Mouse (Mus musculus): ENCODE measurements at regions not wholly inside any gene's neighbourhood (a gene's known extent, or its start where the extent isn't known, plus 50 kb on each side); places are given as distances from the start of the nearest gene placed in this dataset.

DNA sequence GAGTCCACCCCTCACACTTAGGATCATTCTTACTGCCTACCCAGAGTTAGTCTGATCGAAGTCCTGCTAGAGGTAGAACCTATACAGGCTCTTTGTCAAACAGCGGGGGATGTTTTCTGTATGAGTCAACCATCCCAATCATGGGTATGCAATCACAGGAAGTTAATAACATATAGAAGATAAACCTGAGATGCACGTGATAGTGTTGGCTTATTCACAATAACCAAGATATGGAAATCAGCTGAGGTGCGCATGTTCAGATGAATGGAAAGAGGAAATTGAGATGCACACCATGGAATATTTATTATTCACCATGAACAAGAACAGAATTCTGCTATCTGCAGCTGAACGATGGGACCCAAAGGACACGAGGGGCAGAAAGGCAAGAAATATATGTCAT is 146.7 kb upstream of the Tgfbr2 start:
- no peak for ATAC-seq (ENCODE audit: low FRiP score, low read depth)
- peaks cover 18% of the 10 kb centered on the region for H3K4me1 ChIP-seq
- no peak overlapping the region for H3K4me3 ChIP-seq
- H3K9ac ChIP-seq: no peak overlapping the region
- H3K36me3 ChIP-seq: no peaks in the 10 kb centered on the region
- no peak overlapping the region for H3K4me2 ChIP-seq (replicated peaks)
- no peak overlapping the region for H3K27ac ChIP-seq
- no peaks in the 10 kb centered on the region for H3K9me3 ChIP-seq
- WGBS: 91% methylated on average over 6 of the region's 6 CpGs
- H3K27me3 ChIP-seq: no peaks in the 10 kb centered on the region

DNA sequence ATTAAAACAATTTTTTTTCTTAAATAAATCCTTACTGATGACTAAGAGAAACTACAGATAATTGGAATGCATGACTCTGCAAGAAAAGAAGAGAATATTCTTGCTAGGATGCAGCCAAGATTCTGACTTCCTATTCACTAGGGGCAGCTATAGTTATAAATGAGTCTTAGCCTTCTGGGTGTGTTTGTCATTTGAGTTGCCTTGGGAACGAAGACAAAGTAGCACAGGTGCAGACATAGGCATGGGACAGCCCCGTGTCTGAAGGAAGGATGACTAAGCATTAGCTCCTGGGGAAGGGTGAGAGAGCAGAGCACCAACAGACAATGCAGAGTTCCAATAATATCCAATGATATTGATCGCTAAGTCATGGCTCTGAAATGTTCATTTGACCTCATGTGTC is 144.3 kb upstream of the Tgfbr2 start:
- Histone ChIP-seq H3K4me3 (no peak overlapping the region), H3K9ac (no peak overlapping the region), H3K36me3 (no peaks in the 10 kb centered on the region), H3K27ac (no peak overlapping the region), H3K9me3 (no peaks in the 10 kb centered on the region), H3K4me2 (replicated peaks) (no peak overlapping the region), H3K27me3 (no peaks in the 10 kb centered on the region), H3K4me1 (peaks cover 11% of the 10 kb centered on the region)
- WGBS: 76% methylated on average over 3 of the region's 3 CpGs
- no peak for ATAC-seq (ENCODE audit: low FRiP score, low read depth)

DNA sequence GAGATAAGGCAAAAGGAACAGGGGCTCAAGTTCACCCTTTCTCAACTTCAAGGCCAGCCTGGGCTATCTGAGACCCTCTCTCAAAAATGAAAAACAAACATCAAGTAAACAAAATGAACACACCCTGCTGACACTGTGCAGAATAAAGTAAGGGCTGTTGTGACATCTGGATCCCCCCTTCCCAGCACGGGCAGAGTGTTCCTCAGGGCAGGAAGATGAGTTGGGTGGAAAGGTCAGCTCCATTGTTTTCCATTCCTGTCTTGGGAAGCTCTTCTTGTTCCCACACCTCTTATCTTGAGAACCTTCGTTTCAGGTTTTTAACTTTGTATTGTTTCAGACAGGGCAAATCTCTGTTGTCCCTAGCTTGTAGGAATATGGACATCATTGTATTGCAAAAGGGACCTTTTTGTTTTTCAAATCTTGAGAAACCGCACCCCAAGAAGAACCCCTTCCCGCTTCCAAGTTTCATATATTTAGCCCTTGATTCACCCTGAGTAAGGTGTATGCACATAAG is 141.5 kb upstream of the Tgfbr2 start:
- H3K4me3 ChIP-seq: no peak overlapping the region
- H3K4me2 ChIP-seq (replicated peaks): no peak overlapping the region
- no peaks in the 10 kb centered on the region for H3K27me3 ChIP-seq
- H3K4me1 ChIP-seq: no peaks in the 10 kb centered on the region
- no peaks in the 10 kb centered on the region for H3K9me3 ChIP-seq
- WGBS: 86% methylated on average over 4 of the region's 4 CpGs
- H3K27ac ChIP-seq: no peak overlapping the region
- no peak for ATAC-seq (ENCODE audit: low FRiP score, low read depth)
- no peaks in the 10 kb centered on the region for H3K36me3 ChIP-seq
- H3K9ac ChIP-seq: no peak overlapping the region

DNA sequence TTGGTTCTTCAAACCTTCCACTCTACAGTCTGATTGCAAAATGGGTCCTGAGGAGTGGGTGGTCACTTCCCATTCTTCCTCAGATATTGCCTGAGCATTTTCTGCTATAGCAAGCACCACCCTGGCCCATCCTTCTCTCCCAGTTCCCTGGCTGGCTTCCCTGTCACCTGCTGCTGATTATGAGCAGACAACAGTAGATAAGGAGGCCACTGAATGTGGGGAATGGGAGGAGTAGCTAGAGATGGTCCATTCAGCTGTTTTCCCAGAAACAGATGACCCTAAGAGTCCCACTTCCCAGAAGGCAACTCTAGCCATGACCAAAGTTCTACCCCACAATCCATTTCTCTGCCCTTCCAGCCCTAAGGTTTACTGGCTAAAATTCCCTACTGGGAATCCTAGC is 139.6 kb upstream of the Tgfbr2 start:
- no peak for ATAC-seq (ENCODE audit: low FRiP score, low read depth)

GRCm38 (mm10) chr9:116313932-116314790 is 139.0 kb upstream of the Tgfbr2 start:
- H3K27me3 ChIP-seq: no peaks in the 10 kb centered on the region
- H3K9ac ChIP-seq: no peak overlapping the region
- no peak for ATAC-seq (ENCODE audit: low FRiP score, low read depth)
- no peak overlapping the region for H3K4me2 ChIP-seq (replicated peaks)
- H3K4me1 ChIP-seq: no peaks in the 10 kb centered on the region
- no peaks in the 10 kb centered on the region for H3K36me3 ChIP-seq
- H3K4me3 ChIP-seq: no peak overlapping the region
- H3K27ac ChIP-seq: no peak overlapping the region
- WGBS: 77% methylated on average over 14 of the region's 14 CpGs
- no peaks in the 10 kb centered on the region for H3K9me3 ChIP-seq

More for the DNA sequence above, 139.6 kb upstream of the Tgfbr2 start:
- Histone ChIP-seq H3K4me3 (no peak overlapping the region), H3K36me3 (no peaks in the 10 kb centered on the region), H3K27ac (no peak overlapping the region), H3K9me3 (no peaks in the 10 kb centered on the region), H3K9ac (no peak overlapping the region), H3K4me2 (replicated peaks) (no peak overlapping the region), H3K4me1 (no peaks in the 10 kb centered on the region), H3K27me3 (no peaks in the 10 kb centered on the region)

DNA sequence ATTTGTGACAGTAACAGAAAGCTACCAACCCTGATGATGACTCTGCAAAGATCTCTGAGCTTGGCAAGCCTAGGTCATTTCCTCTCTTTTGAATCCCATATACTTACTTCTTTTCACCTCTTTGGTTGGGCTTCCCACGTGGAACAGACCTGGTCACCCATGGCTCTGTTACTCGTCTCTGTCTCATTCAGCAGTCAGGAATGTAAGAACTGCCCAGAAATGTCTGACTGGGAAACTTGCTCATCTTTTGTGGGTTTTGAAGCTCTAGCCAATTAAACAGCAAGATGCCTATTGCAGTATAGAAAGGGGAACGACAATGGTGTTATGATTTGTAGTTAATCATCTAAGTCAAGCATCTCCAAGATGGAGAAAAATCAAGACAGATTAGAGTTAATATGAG is 136.2 kb upstream of the Tgfbr2 start:
- no peak overlapping the region for H3K9ac ChIP-seq
- H3K4me1 ChIP-seq: no peaks in the 10 kb centered on the region
- H3K27ac ChIP-seq: no peak overlapping the region
- H3K4me3 ChIP-seq: no peak overlapping the region
- H3K4me2 ChIP-seq (replicated peaks): no peak overlapping the region
- WGBS: 71% methylated on average over 3 of the region's 3 CpGs
- peaks cover 7% of the 10 kb centered on the region; the same call in 1 of the 2 replicates for H3K9me3 ChIP-seq
- no peaks in the 10 kb centered on the region for H3K36me3 ChIP-seq
- no peaks in the 10 kb centered on the region for H3K27me3 ChIP-seq
- ATAC-seq (ENCODE audit: low FRiP score, low read depth): no peak

GRCm38 (mm10) chr9:116301602-116302001 is 126.4 kb upstream of the Tgfbr2 start:
- 70% methylated on average over 2 of the region's 2 CpGs for WGBS

DNA sequence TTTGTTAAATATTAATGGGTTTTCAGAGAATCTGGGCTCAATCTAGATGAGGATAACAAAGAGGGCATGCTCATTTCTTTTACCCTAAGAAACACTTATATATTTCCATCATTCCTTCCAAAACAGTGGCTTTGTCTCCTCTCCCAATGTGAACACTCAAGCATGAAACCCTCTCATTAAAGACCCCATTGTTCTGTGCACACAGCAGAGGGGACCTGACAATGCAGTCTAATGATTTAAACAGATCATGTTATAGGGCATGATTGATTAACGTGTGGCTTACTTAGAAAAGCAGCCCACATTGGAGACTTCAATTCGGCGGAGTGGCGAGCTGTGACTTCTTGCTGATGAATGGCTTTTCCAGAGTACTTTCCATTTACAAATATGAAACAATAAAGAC is 123.6 kb upstream of the Tgfbr2 start:
- WGBS: 83% methylated on average over 4 of the region's 4 CpGs
- Histone ChIP-seq H3K27me3 (no peaks in the 10 kb centered on the region), H3K4me1 (peaks cover 22% of the 10 kb centered on the region), H3K4me3 (no peak overlapping the region), H3K4me2 (replicated peaks) (no peak overlapping the region), H3K36me3 (no peaks in the 10 kb centered on the region), H3K9me3 (no peaks in the 10 kb centered on the region), H3K27ac (no peak overlapping the region), H3K9ac (no peak overlapping the region)
- ATAC-seq (ENCODE audit: low FRiP score, low read depth): no peak

More at GRCm38 (mm10) chr9:116301602-116302001, 126.4 kb upstream of the Tgfbr2 start:
- 0 out of 2 replicates have a peak, but pooled peaks cover under 1% of the 10 kb centered on the region for H3K9me3 ChIP-seq
- H3K4me2 ChIP-seq (replicated peaks): no peak overlapping the region
- H3K36me3 ChIP-seq: no peaks in the 10 kb centered on the region
- ATAC-seq (ENCODE audit: low FRiP score, low read depth): no peak
- no peak overlapping the region for H3K9ac ChIP-seq
- H3K4me1 ChIP-seq: peaks cover 15% of the 10 kb centered on the region
- no peaks in the 10 kb centered on the region for H3K27me3 ChIP-seq
- H3K4me3 ChIP-seq: no peak overlapping the region
- 0 out of 2 replicates have a peak overlapping the region, but pooled peaks have one; percentile 15 for H3K27ac ChIP-seq

DNA sequence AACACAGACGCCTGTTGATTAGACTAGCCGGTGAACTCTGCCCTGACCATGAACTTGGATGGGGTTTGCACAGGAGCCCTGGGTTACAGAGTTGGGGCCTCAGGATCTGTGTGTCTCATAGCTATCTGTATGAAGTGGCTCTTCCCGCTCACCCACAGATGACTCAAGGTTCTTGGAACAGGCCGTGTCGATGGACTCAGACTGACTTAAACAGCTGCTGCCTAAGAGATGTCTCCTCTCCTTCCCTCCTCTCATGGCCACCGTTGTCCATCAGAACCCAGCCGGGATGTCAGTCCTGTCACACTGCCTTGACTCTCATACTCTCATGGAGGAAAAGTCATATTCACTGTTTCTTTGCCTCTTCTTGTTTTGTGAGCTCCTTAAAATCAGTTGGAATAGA is 121.2 kb upstream of the Tgfbr2 start:
- Histone ChIP-seq H3K9me3 (no peaks in the 10 kb centered on the region), H3K36me3 (no peaks in the 10 kb centered on the region), H3K9ac (no peak overlapping the region), H3K4me3 (no peak overlapping the region), H3K4me2 (replicated peaks) (no peak overlapping the region), H3K4me1 (peaks cover 19% of the 10 kb centered on the region), H3K27ac (no peak overlapping the region), H3K27me3 (no peaks in the 10 kb centered on the region)
- no peak for ATAC-seq (ENCODE audit: low FRiP score, low read depth)
- 91% methylated on average over 7 of the region's 7 CpGs for WGBS

GRCm38 (mm10) chr9:116294073-116294472 is 118.9 kb upstream of the Tgfbr2 start:
- H3K4me3 ChIP-seq: no peak overlapping the region
- ATAC-seq (ENCODE audit: low FRiP score, low read depth): no peak
- no peaks in the 10 kb centered on the region for H3K36me3 ChIP-seq
- H3K27me3 ChIP-seq: no peaks in the 10 kb centered on the region
- H3K9ac ChIP-seq: no peak overlapping the region
- no peak overlapping the region for H3K4me2 ChIP-seq (replicated peaks)
- no peak overlapping the region for H3K27ac ChIP-seq
- 83% methylated on average over 3 of the region's 3 CpGs for WGBS
- peaks cover 18% of the 10 kb centered on the region for H3K4me1 ChIP-seq
- no peaks in the 10 kb centered on the region for H3K9me3 ChIP-seq

DNA sequence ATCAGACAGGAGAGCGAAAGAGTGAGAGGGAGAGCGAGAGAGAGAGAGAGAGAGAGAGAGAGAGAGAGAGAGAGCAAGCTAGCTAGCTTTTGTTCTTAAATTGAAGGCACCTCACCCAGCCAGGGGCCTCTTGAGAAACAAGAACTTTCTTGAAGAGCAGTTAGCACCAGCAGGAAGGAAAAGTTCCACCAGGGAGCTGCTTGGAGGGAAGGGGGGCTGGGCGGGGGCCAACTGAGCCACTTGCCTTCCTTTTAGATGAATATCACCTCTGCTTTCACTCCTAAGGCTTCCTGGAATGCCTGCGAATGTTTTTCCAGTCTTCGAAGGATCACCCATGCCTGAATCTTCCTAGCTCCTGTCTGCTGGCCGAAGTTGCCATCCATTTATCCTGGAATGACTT is 118.0 kb upstream of the Tgfbr2 start:
- Histone ChIP-seq H3K4me1 (peaks cover 21% of the 10 kb centered on the region), H3K27ac (no peak overlapping the region; the same call in 1 of the 2 replicates), H3K4me2 (replicated peaks) (no peak overlapping the region), H3K36me3 (no peaks in the 10 kb centered on the region), H3K9ac (no peak overlapping the region), H3K27me3 (no peaks in the 10 kb centered on the region), H3K4me3 (no peak overlapping the region), H3K9me3 (no peaks in the 10 kb centered on the region)
- 77% methylated on average over 6 of the region's 6 CpGs for WGBS
- ATAC-seq (ENCODE audit: low FRiP score, low read depth): no peak

DNA sequence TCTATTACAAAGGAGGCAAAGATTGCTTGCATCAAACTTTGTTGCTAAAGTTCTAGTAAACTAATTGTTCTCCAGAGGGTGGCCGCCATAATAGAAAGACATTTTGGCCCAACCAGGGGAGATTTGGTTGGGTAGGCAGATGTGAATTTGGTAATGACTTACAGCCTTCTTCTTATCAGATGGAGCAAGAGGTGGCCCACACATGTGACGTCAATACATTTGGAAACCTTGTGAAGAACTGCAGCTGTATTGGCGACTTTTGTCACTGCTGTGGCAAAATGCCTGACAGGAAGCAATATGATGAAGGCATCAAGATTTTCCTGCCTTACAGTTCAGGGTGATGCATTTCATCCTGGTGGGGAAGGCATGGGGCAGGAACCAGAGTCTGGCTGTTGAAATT is 116.5 kb upstream of the Tgfbr2 start:
- no peaks in the 10 kb centered on the region for H3K36me3 ChIP-seq
- no peaks in the 10 kb centered on the region for H3K27me3 ChIP-seq
- H3K4me2 ChIP-seq (replicated peaks): no peak overlapping the region
- ATAC-seq (ENCODE audit: low FRiP score, low read depth): no peak
- H3K4me1 ChIP-seq: peaks cover 22% of the 10 kb centered on the region
- 89% methylated on average over 3 of the region's 3 CpGs for WGBS
- H3K9ac ChIP-seq: no peak overlapping the region
- no peak overlapping the region for H3K27ac ChIP-seq
- H3K4me3 ChIP-seq: no peak overlapping the region
- H3K9me3 ChIP-seq: no peaks in the 10 kb centered on the region

GRCm38 (mm10) chr9:116290896-116291295 is 115.7 kb upstream of the Tgfbr2 start:
- H3K4me3 ChIP-seq: no peak overlapping the region
- no peak overlapping the region for H3K27ac ChIP-seq
- no peaks in the 10 kb centered on the region for H3K27me3 ChIP-seq
- no peak for ATAC-seq (ENCODE audit: low FRiP score, low read depth)
- no peak overlapping the region for H3K4me2 ChIP-seq (replicated peaks)
- H3K4me1 ChIP-seq: peaks cover 22% of the 10 kb centered on the region
- no peak overlapping the region for H3K9ac ChIP-seq
- WGBS: 91% methylated on average over 1 of the region's 1 CpGs
- no peaks in the 10 kb centered on the region for H3K9me3 ChIP-seq
- no peaks in the 10 kb centered on the region for H3K36me3 ChIP-seq
